In the genomic region with DNA sequence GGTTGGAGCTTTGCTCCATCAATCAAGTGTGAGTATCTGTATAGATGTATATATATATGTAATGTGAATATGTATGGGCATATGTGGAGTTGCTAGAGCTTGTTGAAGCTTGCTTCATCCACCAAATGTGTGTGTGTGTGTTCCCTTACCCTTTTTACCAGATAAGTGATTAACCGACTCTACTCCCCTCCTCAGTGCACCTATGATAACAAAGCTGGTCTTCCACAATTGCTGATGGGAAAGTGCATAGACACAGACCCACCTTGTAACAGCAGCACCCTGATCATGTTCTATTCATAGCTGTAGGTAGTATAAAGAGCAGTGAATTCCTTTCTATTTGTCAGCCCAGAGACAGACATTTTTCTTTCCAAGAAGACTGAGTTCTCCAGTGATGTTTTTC, we compare ENCODE assay signal across 21 mouse cellular contexts. TPM values are rescaled to one million over a fixed set of nuclear protein-coding genes. Genes with fewer than 3 reads are reported as not detected.
DNase-seq lines count a peak whose midpoint lies in the region; ATAC-seq lines count a peak whose summit lies in the region.
"Had no signal": no experiment of that assay in that cellular context is flagged by ENCODE, and none has a peak within 500 bp of the region (broad histone marks: within the 10 kb centered on the region; RNA-seq: fewer than 3 reads in every experiment).

No protein-coding gene starts in this region.

- WGBS in liver, embryonic 11.5 days = 64% methylated on average over 1 of the region's 1 CpGs
- WGBS in liver, embryonic 13.5 days (ENCODE audit: insufficient replicate concordance) = 26% methylated on average over 1 of the region's 1 CpGs
- WGBS in forebrain, embryonic 10.5 days = 86% methylated on average over 1 of the region's 1 CpGs

- H3K9ac ChIP-seq in liver, embryonic 11.5 days (ENCODE audit: low read depth, low read length) = no peak overlapping the region
- no peak overlapping the region for H3K9ac ChIP-seq in liver, embryonic 13.5 days
- H3K9ac ChIP-seq: embryonic facial prominence, embryonic 13.5 days; embryonic facial prominence, embryonic 15.5 days; forebrain, embryonic 13.5 days; forebrain, embryonic 15.5 days had no signal

- H3K4me2 ChIP-seq in liver, embryonic 11.5 days = no peak overlapping the region
- H3K4me2 ChIP-seq in liver, embryonic 13.5 days = no peak overlapping the region
- H3K4me2 ChIP-seq: embryonic facial prominence, embryonic 13.5 days; embryonic facial prominence, embryonic 15.5 days; forebrain, embryonic 13.5 days; forebrain, embryonic 15.5 days had no signal

- ATAC-seq in liver, embryonic 11.5 days (replicated peaks; ENCODE audit: low FRiP score) = peak; percentile 56
- peak; percentile 48; the same call in 1 of the 2 replicates for ATAC-seq in liver, embryonic 13.5 days (ENCODE audit: low read depth)
- 0 out of 2 replicates have a peak, but pooled peaks have one; percentile 4 for ATAC-seq in megakaryocyte progenitor cell, adult 5-6 weeks (replicated peaks; ENCODE audit: poor library complexity)
- ATAC-seq: forebrain, embryonic 13.5 days; forebrain, embryonic 15.5 days had no signal

- H3K27me3 ChIP-seq in liver, embryonic 11.5 days (replicated peaks; ENCODE audit: control insufficient read depth, insufficient read depth, low read length) = no peaks in the 10 kb centered on the region
- no peaks in the 10 kb centered on the region for H3K27me3 ChIP-seq in liver, embryonic 13.5 days
- H3K27me3 ChIP-seq in forebrain, embryonic 10.5 days (ENCODE audit: poor library complexity, severe bottlenecking) = no peaks in the 10 kb centered on the region
- H3K27me3 ChIP-seq: embryonic facial prominence, embryonic 13.5 days; embryonic facial prominence, embryonic 15.5 days; forebrain, embryonic 13.5 days; forebrain, embryonic 15.5 days had no signal

- no peak overlapping the region for H3K27ac ChIP-seq in liver, embryonic 11.5 days (ENCODE audit: low read depth, low read length)
- no peak overlapping the region for H3K27ac ChIP-seq in liver, embryonic 13.5 days
- no peak overlapping the region for H3K27ac ChIP-seq in forebrain, embryonic 10.5 days
- H3K27ac ChIP-seq: embryonic facial prominence, embryonic 13.5 days; embryonic facial prominence, embryonic 15.5 days; forebrain, embryonic 13.5 days; forebrain, embryonic 15.5 days had no signal

- no peak overlapping the region for H3K4me3 ChIP-seq in liver, embryonic 11.5 days (ENCODE audit: low read depth, low read length)
- no peak overlapping the region for H3K4me3 ChIP-seq in liver, embryonic 13.5 days (replicated peaks)
- no peak overlapping the region for H3K4me3 ChIP-seq in forebrain, embryonic 10.5 days
- H3K4me3 ChIP-seq: embryonic facial prominence, embryonic 13.5 days; embryonic facial prominence, embryonic 15.5 days; erythroblast, embryonic 14.5 days; forebrain, embryonic 13.5 days; forebrain, embryonic 15.5 days had no signal

- peaks cover 9% of the 10 kb centered on the region; the same call in 1 of the 2 replicates for H3K4me1 ChIP-seq in liver, embryonic 11.5 days (replicated peaks; ENCODE audit: control insufficient read depth, insufficient read depth, low read length)
- peaks cover 17% of the 10 kb centered on the region for H3K4me1 ChIP-seq in liver, embryonic 13.5 days (replicated peaks)
- H3K4me1 ChIP-seq in forebrain, embryonic 10.5 days = peaks cover 12% of the 10 kb centered on the region
- H3K4me1 ChIP-seq: embryonic facial prominence, embryonic 13.5 days; embryonic facial prominence, embryonic 15.5 days; forebrain, embryonic 15.5 days had no signal

- no peaks in the 10 kb centered on the region; the same call in 1 of the 2 replicates for H3K9me3 ChIP-seq in liver, embryonic 11.5 days (ENCODE audit: control insufficient read depth, low read length)
- no peaks in the 10 kb centered on the region for H3K9me3 ChIP-seq in liver, embryonic 13.5 days (replicated peaks)
- no peaks in the 10 kb centered on the region for H3K9me3 ChIP-seq in forebrain, embryonic 10.5 days
- H3K9me3 ChIP-seq: embryonic facial prominence, embryonic 13.5 days; embryonic facial prominence, embryonic 15.5 days; forebrain, embryonic 13.5 days; forebrain, embryonic 15.5 days had no signal

- peaks cover 3% of the 10 kb centered on the region; the same call in 1 of the 2 replicates for H3K36me3 ChIP-seq in liver, embryonic 11.5 days (ENCODE audit: control insufficient read depth, insufficient read depth, low read length)
- peaks cover 11% of the 10 kb centered on the region; the same call in 1 of the 2 replicates for H3K36me3 ChIP-seq in liver, embryonic 13.5 days
- H3K36me3 ChIP-seq in forebrain, embryonic 10.5 days (replicated peaks) = peaks cover 20% of the 10 kb centered on the region
- H3K36me3 ChIP-seq: embryonic facial prominence, embryonic 13.5 days; embryonic facial prominence, embryonic 15.5 days; forebrain, embryonic 15.5 days had no signal

- no peak for DNase-seq in liver, embryonic 11.5 days (ENCODE audit: low spot score)
- no peak for DNase-seq in liver
- DNase-seq in liver, embryonic 13.5 days = no peak
- DNase-seq in lung, postnatal 36 days = no peak
- DNase-seq in forebrain, embryonic 10.5 days (ENCODE audit: extremely low spot score, low spot score) = no peak
- DNase-seq: adrenal gland, adult 2 months; adrenal gland, postnatal 10 days; adrenal gland, postnatal 25 days; cerebellum, adult 11 months; cerebellum, adult 18-20 months; cerebellum, adult 8-10 months; cerebellum, adult 9-11 months; cerebellum, postnatal 14 days; cerebellum, postnatal 36 days; embryo, embryonic 11 days had no signal

RNA-seq across cellular contexts. Expression of a gene that starts 40.7 kb away (rescaled TPM):
- polyA plus RNA-seq in liver, embryonic 11.5 days (2014; fragmentation: Nextera tagmentation; extraction: Ambion mirVana) = 10.7 and 11.2 TPM in 2 replicates
- 4.7 and 5.3 TPM in 2 replicates for polyA plus RNA-seq in liver, embryonic 13.5 days (2015; fragmentation: Nextera tagmentation; extraction: Ambion mirVana)
- 9.1 and 13.2 TPM in 2 replicates for total RNA-seq in megakaryocyte progenitor cell, adult 5-6 weeks (2015)
- total RNA-seq in megakaryocyte progenitor cell, adult 5-6 weeks (2017) = 12.9 and 14.1 TPM in 2 replicates
- polyA plus RNA-seq in forebrain, embryonic 10.5 days (2016; fragmentation: Nextera tagmentation; extraction: Ambion mirVana) = 17.5 and 19.2 TPM in 2 replicates

RNA-seq across cellular contexts. Expression of a gene that starts 40.9 kb away (rescaled TPM):
- polyA plus RNA-seq in liver, embryonic 11.5 days (2014; fragmentation: Nextera tagmentation; extraction: Ambion mirVana) = 81.2 and 89.3 TPM in 2 replicates
- 33.7 and 39.5 TPM in 2 replicates for polyA plus RNA-seq in liver, embryonic 13.5 days (2015; fragmentation: Nextera tagmentation; extraction: Ambion mirVana)
- 177 and 192 TPM in 2 replicates for total RNA-seq in megakaryocyte progenitor cell, adult 5-6 weeks (2015)
- 34.4 and 62.2 TPM in 2 replicates for total RNA-seq in megakaryocyte progenitor cell, adult 5-6 weeks (2017)
- 79.8 and 82.2 TPM in 2 replicates for polyA plus RNA-seq in forebrain, embryonic 10.5 days (2016; fragmentation: Nextera tagmentation; extraction: Ambion mirVana)

Comparison
In these comparisons a context has a peak if more than half of its experiments do, and no peak if none do; other contexts are left out.
1. ATAC-seq: peak in every context shown above with its lines; median percentile 56 in liver, embryonic 11.5 days; 48 in liver, embryonic 13.5 days; 4 in megakaryocyte progenitor cell, adult 5-6 weeks.